Mouse (Mus musculus): ENCODE results near the gene Xrcc1. TPM values are rescaled to one million over a fixed set of nuclear protein-coding genes. Genes with fewer than 3 reads are reported as not detected.

Xrcc1 gene
- total and polyA plus RNA-seq, 3 experiments: 81.7 to 148 (median 136) TPM

DNA sequence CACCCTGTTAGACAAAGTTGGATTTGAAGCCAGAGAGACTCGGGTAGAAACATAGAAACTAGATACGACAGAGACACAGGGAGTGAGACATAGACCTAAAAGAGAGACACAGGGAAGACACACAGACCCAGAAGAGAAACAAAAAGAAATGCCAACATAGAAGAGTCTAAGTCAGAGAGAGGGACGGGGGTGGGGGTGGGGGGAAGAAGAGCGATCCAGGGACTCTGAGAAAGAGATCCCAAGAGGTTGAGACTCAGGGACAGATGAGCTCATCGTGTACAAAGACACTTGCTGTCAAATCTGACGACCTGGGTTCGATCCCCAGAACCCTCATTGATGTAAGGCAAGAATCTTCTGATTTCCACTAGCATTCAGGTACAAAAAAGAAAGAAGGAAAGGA, 65.6 kb downstream of the Xrcc1 start:
- Histone ChIP-seq H3K4me2 (ENCODE audit: insufficient read depth, low read depth, poor library complexity, severe bottlenecking) (peak overlapping the region; percentile 98), H3K9me3 (replicated peaks; ENCODE audit: low read length) (no peaks in the 10 kb centered on the region), H3K4me3 (replicated peaks in 1 of 3; ENCODE audit: low read depth in 2 of 3, low read length in 2 of 3, poor library complexity in 1 of 3) (peak overlapping the region; percentile 67 to 72 (median 71)), H3K36me3 (replicated peaks in 1 of 2; ENCODE audit: control insufficient read depth in 1 of 2, insufficient read depth in 1 of 2, low read length in 1 of 2) (peaks cover 0 to 30% of the 10 kb centered on the region in 2 experiments), H3K79me2 (replicated peaks; ENCODE audit: control insufficient read depth, extremely low read depth, insufficient read depth, poor library complexity, severe bottlenecking) (no peaks in the 10 kb centered on the region), H3K9ac (ENCODE audit: insufficient read depth, low read depth) (peak overlapping the region; percentile 68), H3K4me1 (ENCODE audit: control insufficient read depth in 1 of 2, insufficient read depth in 2 of 2) (peaks cover 7 to 32% of the 10 kb centered on the region in 2 experiments), H3K27ac (ENCODE audit: insufficient read depth, low read depth) (no peak overlapping the region), H3K27me3 (replicated peaks) (no peaks in the 10 kb centered on the region)
- TF ChIP-seq TBP (conservative IDR thresholded peaks at IDR 0.05; ENCODE audit: low read depth, low read length) (no peak), UBTF (IDR thresholded peaks at IDR 0.05; ENCODE audit: low read depth, low read length) (no peak), MEF2A (IDR thresholded peaks at IDR 0.05; ENCODE audit: borderline replicate concordance, low read depth, low read length) (no peak), GABPA (IDR thresholded peaks at IDR 0.05; ENCODE audit: insufficient replicate concordance, low read depth, low read length) (no peak), MAFK (IDR thresholded peaks at IDR 0.05; ENCODE audit: insufficient replicate concordance, low read length) (no peak), KAT2A (IDR thresholded peaks at IDR 0.05; ENCODE audit: insufficient replicate concordance, low read length) (no peak), CHD1 (IDR thresholded peaks at IDR 0.05; ENCODE audit: low read depth, low read length) (no peak), JUND (conservative IDR thresholded peaks at IDR 0.05; ENCODE audit: low read depth, low read length) (no peak), NRF1 (IDR thresholded peaks at IDR 0.05; ENCODE audit: low read depth, low read length) (no peak), E2F4 (IDR thresholded peaks at IDR 0.05; ENCODE audit: insufficient replicate concordance, low read depth, low read length) (no peak)
- in situ Hi-C loops (cut with MboI; ENCODE audit: low pct_ligation_motif_present, low pct_unique_long_range_greater_than_20kb, low sequenced_read_pairs): no loop called here
- dilution Hi-C loops (cut with MboI; ENCODE audit: extremely low pct_ligation_motif_present, extremely low pct_unique_long_range_greater_than_20kb, low sequenced_read_pairs): no loop called here
- DNase-seq (ENCODE audit: extremely low read depth): no peak

DNA sequence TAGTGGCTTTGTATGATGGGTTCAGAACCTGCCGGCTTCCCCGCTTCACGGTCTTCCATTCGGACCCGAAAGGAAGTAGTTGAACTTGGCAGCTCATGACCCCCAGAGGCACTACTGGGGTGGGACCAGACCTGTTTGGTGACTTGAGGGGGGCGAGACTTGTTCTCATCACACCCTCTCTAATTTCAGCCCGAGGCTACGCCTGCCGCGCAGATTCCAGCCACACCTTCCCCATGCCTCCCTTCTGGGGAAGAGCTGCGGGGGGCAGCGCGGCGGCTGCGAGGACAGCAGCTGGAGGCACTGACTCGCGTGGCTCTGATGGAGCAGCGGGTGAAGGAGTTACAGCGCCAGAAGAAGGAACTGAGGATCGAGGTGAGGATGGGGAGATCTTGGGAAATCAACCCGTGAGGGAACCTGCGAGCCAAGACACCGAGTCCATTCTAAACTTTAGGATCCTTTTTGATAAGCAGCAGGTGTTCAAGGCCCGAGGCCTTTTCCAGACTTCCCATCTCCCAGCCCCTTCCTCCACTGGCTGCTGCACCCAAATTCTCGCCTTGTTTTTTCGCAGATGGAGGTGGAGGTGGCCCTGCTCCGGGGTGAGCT, 66.3 kb downstream of the Xrcc1 start:
- Histone ChIP-seq H3K9ac (ENCODE audit: insufficient read depth, low read depth) (no peak overlapping the region), H3K4me2 (ENCODE audit: insufficient read depth, low read depth, poor library complexity, severe bottlenecking) (no peak overlapping the region), H3K4me3 (replicated peaks in 1 of 3; ENCODE audit: low read depth in 2 of 3, low read length in 2 of 3, poor library complexity in 1 of 3) (no peak overlapping the region), H3K27me3 (replicated peaks) (no peaks in the 10 kb centered on the region), H3K79me2 (replicated peaks; ENCODE audit: control insufficient read depth, extremely low read depth, insufficient read depth, poor library complexity, severe bottlenecking) (no peaks in the 10 kb centered on the region), H3K4me1 (ENCODE audit: control insufficient read depth in 1 of 2, insufficient read depth in 2 of 2) (peaks cover 5 to 27% of the 10 kb centered on the region in 2 experiments), H3K36me3 (replicated peaks in 1 of 2; ENCODE audit: control insufficient read depth in 1 of 2, insufficient read depth in 1 of 2, low read length in 1 of 2) (peaks cover 0 to 29% of the 10 kb centered on the region in 2 experiments), H3K9me3 (replicated peaks; ENCODE audit: low read length) (no peaks in the 10 kb centered on the region), H3K27ac (ENCODE audit: insufficient read depth, low read depth) (no peak overlapping the region)
- no peak for TF ChIP-seq MYC (IDR thresholded peaks at IDR 0.05; ENCODE audit: low read depth, low read length)
- TF ChIP-seq E2F4 (IDR thresholded peaks at IDR 0.05; ENCODE audit: insufficient replicate concordance, low read depth, low read length): no peak
- TF ChIP-seq USF1 (IDR thresholded peaks at IDR 0.05; ENCODE audit: low read depth, low read length): no peak
- TF ChIP-seq MAFK (IDR thresholded peaks at IDR 0.05; ENCODE audit: insufficient replicate concordance, low read length): no peak
- dilution Hi-C loops (cut with MboI; ENCODE audit: extremely low pct_ligation_motif_present, extremely low pct_unique_long_range_greater_than_20kb, low sequenced_read_pairs) (no loop called here), in situ Hi-C loops (cut with MboI; ENCODE audit: low pct_ligation_motif_present, low pct_unique_long_range_greater_than_20kb, low sequenced_read_pairs) (no loop called here)
- no peak for DNase-seq (ENCODE audit: extremely low read depth)
